Mouse (Mus musculus) T-helper 1 cell (primary cell): ENCODE measurements around the gene Rufy2.

Experiments
- in situ Hi-C: fragments of 300-600 bp; cut with MboI, MseI; formaldehyde crosslinking; loops from one replicate; pipeline ENCODE4 v1.15.1; 2025; ENCODE audit warnings: high pct_unique_total_duplicates

The Rufy2 gene

DNA sequence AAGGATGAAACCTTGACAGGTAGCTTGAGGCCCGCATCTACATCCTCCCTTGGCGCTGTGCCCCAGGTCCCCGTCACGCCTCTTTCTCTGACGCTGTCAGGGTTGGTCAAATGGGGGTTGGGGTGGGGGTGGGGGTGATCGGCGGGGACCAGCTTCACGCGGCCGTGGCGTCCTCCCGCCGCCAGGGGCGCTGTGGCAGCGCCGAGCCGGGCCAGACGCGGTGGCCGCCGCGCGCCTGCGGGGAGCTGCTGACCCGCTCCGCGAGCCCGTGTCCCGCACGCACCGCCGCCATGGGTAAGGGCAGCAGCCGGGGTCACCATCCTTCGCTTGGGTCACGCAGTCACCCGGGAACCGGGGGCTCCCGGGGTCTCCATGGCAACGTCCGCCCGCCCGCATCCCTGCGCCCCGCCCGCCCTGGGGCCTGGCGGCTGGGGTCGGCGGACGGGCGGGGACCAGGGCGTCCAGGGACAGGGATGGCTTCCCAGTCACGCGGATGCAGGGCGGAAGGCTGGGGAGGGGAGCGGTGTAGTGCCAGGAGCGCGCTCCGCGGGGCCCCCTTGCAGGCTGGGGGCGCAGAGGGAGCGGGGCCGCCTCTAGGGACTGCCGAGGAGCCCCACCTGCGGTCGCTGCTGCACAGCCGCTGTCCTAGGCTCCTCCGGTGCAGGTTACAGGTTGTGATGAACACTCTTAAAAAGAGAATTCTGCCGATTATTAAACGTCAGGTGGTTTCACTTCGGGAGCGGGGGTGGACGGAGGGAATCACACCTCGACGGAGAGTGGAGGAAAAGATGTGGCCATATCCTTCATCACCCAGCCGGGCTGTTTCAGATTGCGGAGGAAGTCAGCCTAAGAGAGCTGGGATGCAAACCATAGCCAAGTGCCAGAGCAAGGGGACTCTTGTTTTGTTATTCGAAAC is at the start of gene Rufy2:
TSS of gene Rufy2 (plus strand) at position 185 of the 916 bp plus-strand sequence.
- in situ Hi-C loops: no loop called here

DNA sequence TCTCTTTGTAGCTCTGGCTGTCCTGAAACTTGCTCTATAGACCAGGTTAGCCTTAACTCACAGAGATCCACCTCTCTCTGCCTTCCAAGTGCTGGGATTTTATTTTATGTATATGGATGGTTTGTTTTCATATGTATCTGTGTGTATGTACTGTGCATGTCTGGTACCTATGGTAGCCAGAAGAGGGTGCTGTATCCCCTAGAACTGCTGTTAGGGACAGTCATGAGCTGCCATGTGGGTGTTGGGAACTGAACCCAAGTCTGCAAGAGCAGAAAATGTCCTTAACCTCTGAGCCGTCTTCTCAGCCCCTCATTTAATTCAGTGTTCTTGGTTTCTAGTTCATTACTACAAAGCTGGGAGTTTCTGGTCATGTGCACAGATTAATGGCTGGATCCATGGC is 47.6 kb upstream of the Rufy2 start:
- in situ Hi-C loops: no loop called here

DNA sequence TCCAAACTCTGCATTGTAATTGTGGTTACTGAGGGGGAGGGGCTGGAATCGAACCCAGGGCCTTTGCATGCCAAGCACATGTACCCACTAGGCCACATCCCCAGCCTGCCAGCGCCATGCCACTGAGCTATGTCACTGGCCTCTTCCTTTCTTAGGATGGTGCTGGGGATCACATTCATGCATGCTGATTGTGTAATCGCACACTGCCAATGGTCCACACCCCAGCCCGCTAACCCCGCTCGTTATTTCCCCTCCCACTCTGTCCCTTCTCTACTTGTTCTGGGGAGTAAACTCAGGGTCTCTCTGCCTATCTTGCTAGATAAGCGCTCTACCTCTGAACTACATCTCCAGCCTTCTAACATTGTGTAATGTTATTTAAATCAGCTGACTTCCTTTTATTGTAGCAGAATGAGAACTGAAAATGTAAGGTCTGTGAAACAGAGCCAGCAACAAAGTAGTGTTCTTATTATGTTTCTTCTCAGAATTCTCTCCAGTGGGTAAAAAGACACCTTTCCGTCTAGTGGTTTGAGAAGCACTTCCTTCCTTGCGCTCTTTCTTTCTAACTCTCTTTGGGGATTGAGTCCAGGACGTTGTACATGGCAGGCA is 34.9 kb upstream of the Rufy2 start:
- in situ Hi-C loops: no loop called here

DNA sequence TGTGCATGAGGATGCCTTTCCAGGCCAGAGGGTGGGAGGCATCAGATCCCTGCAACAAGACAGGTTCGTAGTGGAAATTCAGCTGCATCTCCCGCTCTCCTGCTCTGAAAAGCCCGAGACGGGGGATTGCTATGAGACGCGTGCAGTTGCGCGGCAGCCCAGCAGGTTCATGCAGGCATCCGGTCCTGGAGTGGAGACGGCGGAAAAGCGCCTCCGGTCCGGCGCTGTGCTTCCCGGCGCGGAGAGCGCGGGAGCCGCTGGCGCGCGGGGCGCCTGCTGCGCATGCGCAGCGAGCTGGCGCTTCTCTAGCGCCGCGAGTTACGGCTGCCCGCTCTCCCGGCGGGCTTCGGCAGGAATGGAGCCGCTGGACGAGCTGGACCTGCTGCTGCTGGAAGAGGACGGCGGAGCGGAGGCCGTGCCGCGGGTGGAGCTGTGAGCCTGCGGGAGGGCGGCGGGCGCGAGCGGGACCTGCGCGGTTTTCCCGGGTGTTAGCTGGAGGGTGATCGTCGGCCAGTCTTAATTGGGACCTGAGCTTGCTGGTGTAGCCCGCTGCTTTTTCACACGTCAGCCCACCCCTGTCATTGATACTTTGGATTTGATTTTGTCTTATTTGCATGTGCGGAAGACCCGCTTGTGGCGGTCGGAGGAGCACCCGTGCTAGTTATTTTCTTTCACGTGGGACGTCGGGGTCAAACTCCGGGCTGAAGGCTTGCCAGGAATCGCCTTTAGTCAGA is 33.1 kb upstream of the Rufy2 start, which contains the start of gene Dna2:
TSS of gene Dna2 (plus strand) at position 289 of the 734 bp plus-strand sequence.
- in situ Hi-C loops: no loop called here

GRCm38 (mm10) chr10:62948551-62948950 is 31.5 kb upstream of the Rufy2 start:
- in situ Hi-C loops: no loop called here

DNA sequence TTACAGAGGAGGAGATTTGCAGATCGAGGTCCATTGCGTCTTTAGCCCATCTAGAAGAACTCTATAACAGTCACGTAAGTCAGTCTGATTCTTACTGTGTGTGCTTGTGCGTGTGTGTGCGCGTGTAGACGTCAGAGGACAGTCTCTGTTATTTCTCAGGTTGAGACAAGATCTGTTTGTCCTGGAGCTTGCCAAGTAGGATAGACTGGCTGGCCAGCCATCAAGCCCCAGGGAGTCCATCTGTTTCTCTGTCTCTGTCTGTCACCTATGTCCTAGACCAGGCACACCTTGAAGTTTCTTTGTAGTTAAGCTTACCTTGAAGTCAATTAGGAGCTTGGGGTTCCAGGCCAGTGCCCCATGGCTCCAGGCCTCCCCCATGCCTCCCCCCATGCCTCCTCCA is 16.1 kb upstream of the Rufy2 start:
- in situ Hi-C loops: no loop called here

- in situ Hi-C loops: no loop called here
These were observed 14.2 kb upstream of the Rufy2 start for GRCm38 (mm10) chr10:62965796-62966195.

GRCm38 (mm10) chr10:62966291-62966690 is 13.7 kb upstream of the Rufy2 start:
- in situ Hi-C loops: no loop called here

DNA sequence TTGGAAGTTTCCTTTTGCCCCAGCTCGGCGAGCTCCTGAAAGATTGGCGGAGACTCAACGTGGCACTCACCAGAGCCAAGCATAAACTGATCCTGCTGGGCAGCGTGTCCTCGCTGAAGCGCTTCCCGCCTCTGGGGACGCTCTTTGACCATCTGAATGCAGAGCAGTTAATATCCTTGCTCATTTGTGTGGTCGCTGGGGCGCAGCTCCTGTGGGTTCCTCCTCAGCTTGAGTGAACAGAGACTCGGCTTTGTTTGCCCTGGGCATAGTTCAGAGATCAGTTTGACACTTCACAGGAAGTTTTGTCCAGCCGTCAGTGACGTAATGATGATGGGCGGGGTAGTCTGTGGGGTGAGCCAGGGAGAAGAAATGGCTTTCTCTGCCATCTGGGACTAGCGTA is 8.2 kb upstream of the Rufy2 start:
- in situ Hi-C loops: no loop called here

- in situ Hi-C loops: no loop called here
These were observed 370 bp upstream of the Rufy2 start for GRCm38 (mm10) chr10:62979667-62980038.

- in situ Hi-C loops: no loop called here
These were observed 4.0 kb downstream of the Rufy2 start for GRCm38 (mm10) chr10:62984072-62984471.

DNA sequence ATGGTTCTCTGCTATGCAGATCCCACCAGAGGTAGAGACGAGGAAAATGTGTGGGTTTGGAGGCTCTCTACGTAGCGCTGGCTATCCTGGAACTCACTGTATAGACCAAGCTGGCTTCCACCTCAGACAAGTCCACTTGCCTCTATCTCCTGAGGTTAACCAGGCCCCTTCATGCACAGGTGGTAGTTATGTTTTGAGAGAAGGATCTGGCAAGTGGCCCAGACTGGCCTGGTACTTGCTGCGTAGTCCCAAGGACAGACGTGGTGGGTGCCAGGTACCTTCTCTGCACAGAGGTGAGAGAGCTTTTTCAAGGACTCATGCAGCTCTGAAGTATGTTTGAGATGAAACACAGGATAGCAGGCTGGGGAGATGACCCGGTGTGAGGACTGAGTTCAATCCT is 4.5 kb downstream of the Rufy2 start:
- in situ Hi-C loops: no loop called here

DNA sequence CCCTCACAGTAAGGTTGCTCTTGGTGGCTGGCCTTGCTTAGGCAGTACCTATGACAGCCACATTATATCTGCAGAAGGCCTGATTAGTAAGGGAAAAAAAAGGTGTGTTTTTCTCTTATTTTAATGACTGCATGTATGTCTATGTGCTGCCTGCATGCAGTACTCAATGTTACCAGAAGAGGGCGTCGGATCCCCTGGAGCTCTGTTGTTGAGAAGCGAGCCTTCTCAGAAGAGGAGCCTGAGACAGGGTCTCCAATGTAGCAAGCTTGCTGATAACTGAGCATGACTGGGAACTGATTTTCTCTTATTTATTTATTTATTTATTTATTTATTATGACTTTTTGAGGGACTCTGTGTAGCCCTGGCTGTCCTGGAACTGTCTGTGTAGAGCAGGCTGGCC is 7.3 kb downstream of the Rufy2 start:
- in situ Hi-C loops: no loop called here

DNA sequence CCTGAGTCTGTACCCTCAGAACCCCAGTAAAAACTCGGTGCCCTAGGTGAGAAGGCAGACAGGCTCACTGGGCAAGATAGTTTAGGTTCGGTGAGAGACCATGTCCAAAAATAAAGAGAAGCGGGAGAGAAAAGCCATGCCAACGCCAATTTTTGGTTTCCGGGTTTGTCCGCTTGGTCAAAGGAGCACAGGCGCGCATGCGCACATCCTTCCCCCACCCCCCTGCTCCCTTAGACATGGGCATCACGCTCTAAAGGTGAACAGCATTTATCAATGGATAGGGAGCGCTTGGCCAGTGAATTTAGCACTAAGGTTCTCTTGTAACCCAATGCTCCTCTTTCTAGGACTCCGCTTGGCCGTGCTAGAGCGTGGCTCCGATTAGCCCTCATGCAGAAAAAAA is 10.6 kb downstream of the Rufy2 start:
- in situ Hi-C loops: no loop called here

DNA sequence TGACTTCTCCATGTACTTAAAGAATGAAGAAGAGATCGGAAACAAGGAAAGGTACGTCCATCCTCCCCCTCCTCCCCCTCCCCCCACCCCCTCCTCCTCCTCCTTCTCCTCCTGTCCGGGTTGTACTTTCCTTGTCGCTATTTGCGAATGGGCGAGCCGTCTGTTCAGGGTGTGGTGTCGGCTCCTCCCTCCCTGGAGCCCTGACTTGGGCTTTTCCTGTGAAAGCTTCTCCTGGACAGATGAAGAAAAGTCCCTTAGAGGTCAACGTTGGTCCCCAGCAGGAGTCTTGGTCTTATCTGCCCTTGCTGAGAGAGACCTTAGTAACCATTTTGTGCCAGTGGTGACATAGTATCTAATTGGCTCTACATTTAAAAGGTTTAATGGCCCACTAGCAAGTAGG is 14.0 kb downstream of the Rufy2 start:
- in situ Hi-C loops: no loop called here

DNA sequence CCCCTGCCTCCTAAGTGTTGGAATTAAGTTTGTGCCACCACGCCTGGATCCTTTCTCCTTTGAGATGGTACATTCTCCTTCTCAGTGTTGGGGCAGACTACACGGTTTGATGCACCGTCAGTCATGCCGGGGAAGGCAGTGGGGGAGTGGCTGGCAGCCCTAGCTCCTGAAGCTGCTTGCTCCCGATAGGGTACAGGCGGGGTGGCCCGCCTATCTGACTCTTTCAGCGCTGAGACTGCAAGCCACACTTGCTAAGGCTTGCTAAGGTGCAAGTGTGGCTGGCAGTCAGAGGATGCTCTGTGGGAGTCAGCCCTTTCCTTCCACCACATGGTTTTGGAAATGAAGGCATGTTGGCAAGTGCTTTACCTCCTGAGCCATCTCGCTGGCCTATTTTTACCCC is 20.6 kb downstream of the Rufy2 start:
- in situ Hi-C loops: loop anchor here (10.0 kb wide), 2 partner anchors 246 to 304 kb away; no protein-coding TSS in a partner anchor

DNA sequence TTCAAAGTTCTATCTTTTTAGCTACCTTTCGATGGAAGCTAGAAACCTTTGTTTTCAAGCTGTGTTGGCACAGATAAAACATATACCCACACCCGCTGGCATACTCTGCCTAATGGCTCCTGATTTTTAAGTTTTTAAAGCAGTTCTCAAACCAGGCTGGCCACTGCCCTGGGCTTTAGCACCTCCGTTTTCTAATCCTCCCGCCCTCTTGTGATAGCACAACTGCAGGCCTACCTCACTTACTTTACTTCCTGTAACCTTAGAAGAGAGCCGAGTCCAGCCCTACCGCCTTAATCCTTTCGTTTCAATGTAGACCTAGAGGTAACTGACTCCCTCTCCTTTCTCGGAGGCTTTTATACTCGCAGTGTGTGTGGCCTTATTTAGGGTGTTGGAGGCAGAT is 23.2 kb downstream of the Rufy2 start:
- in situ Hi-C loops: loop anchor here (10.0 kb wide), 2 partner anchors 248 to 302 kb away; no protein-coding TSS in a partner anchor

GRCm38 (mm10) chr10:63004556-63004955 is 24.5 kb downstream of the Rufy2 start:
- in situ Hi-C loops: loop anchor here (10.0 kb wide), 2 partner anchors 250 to 300 kb away; no protein-coding TSS in a partner anchor

GRCm38 (mm10) chr10:63008193-63008592 is 28.2 kb downstream of the Rufy2 start:
- in situ Hi-C loops: loop anchor here (10.0 kb wide), 2 partner anchors 253 to 297 kb away; no protein-coding TSS in a partner anchor

DNA sequence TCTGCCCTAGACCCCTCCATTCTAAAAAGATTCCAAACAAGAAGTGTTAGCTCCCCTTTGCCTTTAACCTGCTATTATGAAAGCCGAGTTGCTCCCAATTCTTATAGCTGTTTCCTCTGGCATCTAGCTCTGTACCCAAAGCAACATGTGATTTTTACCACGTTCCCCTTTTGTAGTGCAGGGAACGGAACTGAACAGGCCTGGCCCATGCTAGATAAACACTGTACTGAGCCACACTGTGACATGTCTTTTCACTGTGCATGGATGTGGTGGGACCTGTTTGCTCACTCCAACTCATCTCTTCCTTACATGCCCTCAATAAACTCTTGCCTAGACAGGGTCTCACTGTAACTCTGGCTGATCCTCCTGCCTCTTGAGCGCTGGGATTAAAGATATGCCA is 30.2 kb downstream of the Rufy2 start:
- in situ Hi-C loops: no loop called here

GRCm38 (mm10) chr10:63011556-63011955 is 31.5 kb downstream of the Rufy2 start:
- in situ Hi-C loops: no loop called here

- in situ Hi-C loops: no loop called here
These were observed 33.5 kb downstream of the Rufy2 start for GRCm38 (mm10) chr10:63013476-63013875.
